Mouse (Mus musculus) liver, embryonic 15.5 days (tissue): ENCODE results near the gene Bend3. TPM values are rescaled to one million over a fixed set of nuclear protein-coding genes. Genes with fewer than 3 reads are reported as not detected.

Experiments
- ATAC-seq: fragments of 200-750 bp; cut with Nextera tagmentation; 2 replicates; pipeline ENCODE4 v1.8.0; 2017; ENCODE audit warnings: moderate number of reproducible peaks, mild to moderate bottlenecking, moderate library complexity; ENCODE audit not compliant: insufficient read depth
- H3K27ac ChIP-seq: fragments of 300-500 bp; sonication (generic); replicated peaks from 2 replicates; pipeline ENCODE4 v1.5.1; 2015; ENCODE audit warnings: mild to moderate bottlenecking, inconsistent platforms
- H3K27me3 ChIP-seq: fragments of 300-500 bp; sonication (generic); 2 replicates; pipeline ENCODE4 v1.6.1; 2015; ENCODE audit warnings: mild to moderate bottlenecking, inconsistent platforms
- H3K36me3 ChIP-seq: fragments of 300-500 bp; sonication (generic); replicated peaks from 2 replicates; pipeline ENCODE4 v1.6.1; 2015; ENCODE audit warnings: moderate library complexity, mild to moderate bottlenecking, inconsistent platforms
- H3K4me1 ChIP-seq: fragments of 300-500 bp; sonication (generic); replicated peaks from 2 replicates; pipeline ENCODE4 v1.6.1; 2015; ENCODE audit warnings: inconsistent platforms
- H3K4me2 ChIP-seq: fragments of 300-500 bp; sonication (generic); 2 replicates; pipeline ENCODE4 v1.6.1; 2015; ENCODE audit warnings: moderate library complexity, mild to moderate bottlenecking, inconsistent platforms
- H3K4me3 ChIP-seq: fragments of 300-500 bp; sonication (generic); replicated peaks from 2 replicates; pipeline ENCODE4 v1.5.1; 2015; ENCODE audit warnings: mild to moderate bottlenecking, inconsistent platforms
- H3K9ac ChIP-seq: fragments of 300-500 bp; sonication (generic); 2 replicates; pipeline ENCODE4 v1.6.1; 2015; ENCODE audit warnings: moderate library complexity, mild to moderate bottlenecking, inconsistent platforms
- H3K9me3 ChIP-seq: fragments of 300-500 bp; sonication (generic); replicated peaks from 2 replicates; pipeline ENCODE4 v1.6.1; 2016; ENCODE audit warnings: inconsistent platforms
- WGBS: fragments of 180-500 bp; shearing (Covaris S2); methylation state at CpG from one replicate; pipeline ENCODE4 v1.1.7; 2015; ENCODE audit warnings: mixed read lengths; ENCODE audit not compliant: insufficient replicate concordance; 5-methylcytosine and 5-hydroxymethylcytosine counted together
- polyA plus RNA-seq: library from polyadenylated mRNA; unstranded; fragments of >200 nt; fragmentation: Nextera tagmentation; extraction: Ambion mirVana; gene quantifications from 2 replicates; pipeline ENCODE4 v1.2.1, GENCODE M21; 2015

Bend3 gene
- polyA plus RNA-seq, 1 experiment from 2014 or later = 1.0 TPM

- no peak for ATAC-seq
- peaks cover 19% of the 10 kb centered on the region for H3K27me3 ChIP-seq
- 37% methylated on average over 4 of the region's 4 CpGs for WGBS
- H3K4me2 ChIP-seq = peak overlapping the region; percentile 98
- no peaks in the 10 kb centered on the region for H3K36me3 ChIP-seq
- H3K4me3 ChIP-seq = no peak overlapping the region
- no peak overlapping the region for H3K27ac ChIP-seq
- H3K4me1 ChIP-seq = peaks cover 63% of the 10 kb centered on the region
- no peak overlapping the region for H3K9ac ChIP-seq
- H3K9me3 ChIP-seq = no peaks in the 10 kb centered on the region
Measured at GRCm38 (mm10) chr10:43481179-43481578, 2.5 kb downstream of the Bend3 start.

DNA sequence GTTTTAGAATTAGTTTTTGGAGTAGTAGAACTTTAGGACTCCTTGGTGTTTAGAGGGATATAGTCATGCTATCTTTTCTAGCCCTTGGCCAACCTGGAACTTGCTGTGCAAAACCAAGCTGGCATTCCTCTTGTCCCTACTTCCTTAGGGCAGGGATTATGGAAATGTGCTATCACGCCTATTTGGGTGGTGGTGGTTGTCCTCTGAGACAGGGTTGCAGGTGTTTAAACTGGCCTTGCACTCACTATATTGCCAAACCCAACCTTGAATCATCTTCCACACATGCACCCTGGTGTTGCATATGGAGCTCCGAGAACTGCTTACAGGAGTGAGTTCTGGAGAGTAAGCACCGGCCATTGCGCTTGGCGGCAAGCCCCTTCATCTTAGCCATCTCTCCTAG lies 3.4 kb downstream of the Bend3 start:
- Histone ChIP-seq H3K36me3 (no peaks in the 10 kb centered on the region), H3K9ac (no peak overlapping the region), H3K4me3 (no peak overlapping the region), H3K4me1 (peaks cover 65% of the 10 kb centered on the region), H3K27ac (no peak overlapping the region), H3K9me3 (no peaks in the 10 kb centered on the region), H3K4me2 (no peak overlapping the region), H3K27me3 (peaks cover 18% of the 10 kb centered on the region)
- ATAC-seq = no peak
- WGBS = 79% methylated on average over 5 of the region's 5 CpGs

- Histone ChIP-seq H3K27ac (peak overlapping the region; percentile 58), H3K27me3 (peaks cover 4% of the 10 kb centered on the region), H3K9ac (no peak overlapping the region), H3K4me2 (no peak overlapping the region), H3K36me3 (no peaks in the 10 kb centered on the region), H3K4me1 (peaks cover 63% of the 10 kb centered on the region), H3K4me3 (no peak overlapping the region), H3K9me3 (no peaks in the 10 kb centered on the region)
- ATAC-seq = no peak
- WGBS = 62% methylated on average over 9 of the region's 9 CpGs
Measured at GRCm38 (mm10) chr10:43483426-43483995, 4.9 kb downstream of the Bend3 start.

DNA sequence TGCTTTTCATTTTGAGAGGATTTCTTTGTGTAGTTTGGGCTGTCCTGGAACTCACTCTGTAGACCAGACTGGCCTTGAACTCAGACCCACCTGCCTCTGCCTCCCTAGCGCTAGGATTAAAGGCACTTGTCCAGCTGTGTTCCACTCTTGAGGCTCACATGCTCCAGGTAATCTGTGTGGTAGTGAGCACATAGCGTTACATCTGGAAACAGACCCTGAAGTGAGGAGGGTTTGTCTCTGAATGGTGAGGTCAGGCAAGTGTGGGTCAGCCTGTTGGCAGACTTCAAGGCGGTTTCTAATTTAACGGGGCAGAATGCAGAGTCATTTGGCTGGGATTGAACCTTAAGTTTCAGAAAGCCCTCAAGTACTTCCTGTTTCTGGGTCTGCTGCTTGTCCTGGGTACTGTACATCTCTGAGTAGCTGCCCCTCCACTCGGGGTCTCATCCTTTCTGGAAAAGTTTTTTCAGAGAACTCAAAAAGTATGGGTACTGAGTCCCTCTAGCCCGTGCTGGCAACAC lies 7.2 kb downstream of the Bend3 start:
- Histone ChIP-seq H3K4me2 (no peak overlapping the region), H3K27ac (no peak overlapping the region), H3K27me3 (no peaks in the 10 kb centered on the region), H3K36me3 (no peaks in the 10 kb centered on the region), H3K9ac (no peak overlapping the region), H3K4me1 (peaks cover 63% of the 10 kb centered on the region), H3K9me3 (no peaks in the 10 kb centered on the region), H3K4me3 (no peak overlapping the region)
- ATAC-seq = no peak
- WGBS = 54% methylated on average over 6 of the region's 6 CpGs

- Histone ChIP-seq H3K4me1 (peaks cover 49% of the 10 kb centered on the region), H3K27me3 (no peaks in the 10 kb centered on the region), H3K27ac (peak overlapping the region; percentile 33), H3K9ac (no peak overlapping the region), H3K36me3 (no peaks in the 10 kb centered on the region), H3K9me3 (no peaks in the 10 kb centered on the region), H3K4me3 (no peak overlapping the region), H3K4me2 (no peak overlapping the region)
- no peak for ATAC-seq
- 85% methylated on average over 3 of the region's 3 CpGs for WGBS
Measured at GRCm38 (mm10) chr10:43487441-43488010, 8.9 kb downstream of the Bend3 start.

- Histone ChIP-seq H3K27me3 (no peaks in the 10 kb centered on the region), H3K27ac (no peak overlapping the region), H3K9ac (no peak overlapping the region), H3K4me2 (no peak overlapping the region), H3K9me3 (no peaks in the 10 kb centered on the region), H3K4me3 (no peak overlapping the region), H3K36me3 (no peaks in the 10 kb centered on the region), H3K4me1 (peaks cover 47% of the 10 kb centered on the region)
- WGBS = 53% methylated on average over 4 of the region's 4 CpGs
- no peak for ATAC-seq
Measured at GRCm38 (mm10) chr10:43488258-43488657, 9.6 kb downstream of the Bend3 start.

DNA sequence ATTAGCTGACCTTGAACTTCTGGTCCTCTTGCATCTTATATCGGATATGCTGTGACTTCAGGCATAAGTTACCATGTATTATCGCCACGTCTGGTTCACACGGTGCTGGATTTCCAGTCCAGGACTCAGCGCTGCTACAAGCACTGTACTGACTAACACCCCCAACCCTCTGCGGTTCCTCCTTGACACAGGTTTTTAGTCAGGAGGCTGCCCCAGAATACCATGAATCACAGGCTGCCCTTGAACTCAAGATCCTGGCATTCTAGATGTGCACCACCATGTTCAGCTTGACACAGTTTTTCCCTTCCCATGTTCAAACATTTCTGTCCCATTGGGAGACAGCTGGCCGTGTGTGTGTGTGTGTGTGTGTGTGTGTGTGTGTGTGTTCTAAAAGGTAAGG lies 10.5 kb downstream of the Bend3 start:
- H3K27me3 ChIP-seq = no peaks in the 10 kb centered on the region
- no peak overlapping the region for H3K4me3 ChIP-seq
- 73% methylated on average over 7 of the region's 7 CpGs for WGBS
- H3K9ac ChIP-seq = no peak overlapping the region
- no peaks in the 10 kb centered on the region for H3K36me3 ChIP-seq
- peaks cover 41% of the 10 kb centered on the region for H3K4me1 ChIP-seq
- no peaks in the 10 kb centered on the region for H3K9me3 ChIP-seq
- H3K4me2 ChIP-seq = no peak overlapping the region
- ATAC-seq = no peak
- no peak overlapping the region for H3K27ac ChIP-seq

DNA sequence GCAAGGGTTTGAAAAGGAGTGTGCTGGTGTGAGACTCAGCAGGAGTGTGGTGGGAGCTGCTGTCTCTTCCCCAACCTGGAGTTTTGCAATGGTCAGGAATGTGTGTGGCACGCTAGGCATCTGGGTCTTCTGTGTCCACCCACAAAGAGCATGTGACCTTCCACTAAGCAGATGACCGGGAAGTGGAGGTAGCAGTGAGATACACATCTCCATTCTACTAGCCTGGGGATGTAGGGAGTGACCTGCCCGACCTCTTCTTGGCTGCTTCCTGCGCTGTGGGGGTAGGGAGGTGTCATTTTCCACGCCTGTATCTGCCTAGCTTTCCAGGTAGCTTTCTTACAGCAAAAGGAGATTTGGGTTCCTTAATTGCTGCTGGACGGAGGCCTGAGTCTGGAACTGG lies 10.9 kb downstream of the Bend3 start:
- H3K4me3 ChIP-seq = no peak overlapping the region
- H3K36me3 ChIP-seq = 0 out of 2 replicates have a peak, but pooled peaks cover 4% of the 10 kb centered on the region
- no peaks in the 10 kb centered on the region for H3K9me3 ChIP-seq
- peak; percentile 35 for ATAC-seq
- H3K4me2 ChIP-seq = no peak overlapping the region
- H3K27ac ChIP-seq = peak overlapping the region; percentile 51
- no peak overlapping the region for H3K9ac ChIP-seq
- H3K4me1 ChIP-seq = peaks cover 41% of the 10 kb centered on the region
- 35% methylated on average over 6 of the region's 6 CpGs for WGBS
- no peaks in the 10 kb centered on the region for H3K27me3 ChIP-seq

DNA sequence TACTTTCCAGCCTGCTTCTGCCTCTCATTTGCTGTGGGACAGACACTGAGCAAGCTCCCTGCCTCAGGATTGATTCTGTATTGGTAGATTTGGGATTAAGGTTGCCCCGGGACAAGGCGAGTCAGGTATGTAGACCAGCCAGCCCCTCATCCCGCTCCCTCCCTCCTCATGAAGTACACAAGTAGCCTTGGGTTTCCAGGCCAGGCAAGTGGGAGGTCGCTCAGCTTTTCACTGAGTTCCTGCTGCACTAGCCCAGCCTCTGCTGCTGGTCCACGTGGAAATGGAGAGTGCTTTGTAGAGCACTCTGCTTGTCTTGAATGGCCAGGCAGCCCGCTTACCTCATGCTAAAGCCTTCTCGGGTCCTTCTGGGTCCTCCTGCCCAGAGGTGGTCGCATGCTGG lies 11.4 kb downstream of the Bend3 start:
- no peak for ATAC-seq
- Histone ChIP-seq H3K4me3 (no peak overlapping the region), H3K4me1 (peaks cover 41% of the 10 kb centered on the region), H3K36me3 (peaks cover 7% of the 10 kb centered on the region; the same call in 1 of the 2 replicates), H3K27me3 (no peaks in the 10 kb centered on the region), H3K9me3 (no peaks in the 10 kb centered on the region), H3K27ac (peak overlapping the region; percentile 51), H3K4me2 (no peak overlapping the region), H3K9ac (no peak overlapping the region)
- WGBS = 66% methylated on average over 8 of the region's 8 CpGs

- H3K36me3 ChIP-seq = peaks cover 10% of the 10 kb centered on the region; the same call in 1 of the 2 replicates
- H3K9me3 ChIP-seq = no peaks in the 10 kb centered on the region
- H3K27me3 ChIP-seq = no peaks in the 10 kb centered on the region
- peak; percentile 11; the same call in 1 of the 2 replicates for ATAC-seq
- H3K4me2 ChIP-seq = no peak overlapping the region
- peaks cover 38% of the 10 kb centered on the region for H3K4me1 ChIP-seq
- H3K4me3 ChIP-seq = no peak overlapping the region
- 62% methylated on average over 5 of the region's 5 CpGs for WGBS
- H3K9ac ChIP-seq = no peak overlapping the region
- H3K27ac ChIP-seq = no peak overlapping the region
Measured at GRCm38 (mm10) chr10:43490846-43491245, 12.2 kb downstream of the Bend3 start.

DNA sequence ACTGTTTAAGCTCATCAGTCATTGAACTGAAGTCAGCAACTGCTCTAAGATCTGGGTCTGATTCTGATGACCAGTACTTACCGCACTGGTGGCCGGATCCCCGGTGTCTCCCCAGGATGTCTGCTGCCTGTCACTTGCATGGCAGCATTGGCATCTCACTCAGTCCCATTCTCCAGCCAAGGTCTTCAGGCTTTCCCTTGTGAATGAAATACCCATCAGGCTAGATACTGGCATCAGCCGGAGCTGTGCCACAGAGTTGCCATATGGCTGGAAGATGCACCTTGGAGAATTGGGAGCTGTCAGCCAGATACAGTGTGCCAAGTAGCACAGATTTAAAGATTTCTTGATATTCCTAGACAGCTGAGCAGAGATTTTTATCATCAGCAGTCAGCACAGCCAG lies 24.0 kb downstream of the Bend3 start:
- H3K4me1 ChIP-seq = no peaks in the 10 kb centered on the region
- H3K4me3 ChIP-seq = no peak overlapping the region
- H3K9ac ChIP-seq = no peak overlapping the region
- H3K27ac ChIP-seq = no peak overlapping the region
- H3K36me3 ChIP-seq = peaks cover 19% of the 10 kb centered on the region
- H3K27me3 ChIP-seq = no peaks in the 10 kb centered on the region
- no peaks in the 10 kb centered on the region for H3K9me3 ChIP-seq
- no peak for ATAC-seq
- 80% methylated on average over 4 of the region's 4 CpGs for WGBS
- H3K4me2 ChIP-seq = no peak overlapping the region
